Mouse (Mus musculus) induced T-regulatory cell, adult 2 months (primary cell): ENCODE measurements around the gene Dnajb8.

Experiments used
- DNase-seq: peaks from one replicate; pipeline ENCODE4 v3.0.0-alpha.2; 2012; ENCODE audit warnings: low read depth

Dnajb8 gene

DNA sequence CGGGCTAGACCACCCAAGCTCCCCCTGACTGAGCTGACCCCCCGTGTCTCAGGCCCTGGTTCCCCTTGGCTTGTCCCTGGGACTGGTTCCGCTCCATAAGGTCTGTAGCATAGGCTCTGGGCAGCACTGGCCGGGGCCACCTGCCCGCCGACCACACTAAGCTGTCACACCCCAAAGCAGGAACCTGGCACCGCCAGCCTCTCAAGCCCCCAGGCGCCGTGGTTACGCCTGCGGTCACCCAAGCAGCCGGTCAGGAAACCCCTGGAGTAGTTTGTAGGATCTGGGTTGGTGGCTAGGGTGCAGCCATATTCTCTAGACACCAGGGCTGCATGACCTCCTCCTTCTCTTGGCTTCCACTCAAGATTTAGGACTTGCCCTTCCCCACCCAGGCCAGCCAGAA is 7.2 kb downstream of the Dnajb8 start:
- DNase-seq, result no peak

DNA sequence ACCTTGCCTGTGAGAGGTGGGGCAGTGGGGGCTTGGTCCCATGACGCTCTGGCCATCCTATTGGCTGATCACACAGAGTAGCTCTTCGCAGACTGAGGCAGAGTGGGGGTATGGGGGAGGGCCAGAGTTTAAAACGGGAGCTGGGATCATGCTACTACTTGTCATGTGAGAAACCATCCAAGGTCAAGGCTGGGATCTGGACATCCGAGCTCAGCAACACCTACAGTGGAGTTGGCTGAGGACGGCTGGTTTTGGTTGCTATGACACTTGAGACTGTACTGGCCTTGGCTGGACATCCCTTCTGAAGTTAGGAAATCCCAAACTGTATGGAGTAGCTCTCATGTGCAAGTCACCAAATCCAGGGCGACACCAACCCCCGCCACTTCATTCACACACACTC is 9.8 kb downstream of the Dnajb8 start:
- no peak for DNase-seq

DNA sequence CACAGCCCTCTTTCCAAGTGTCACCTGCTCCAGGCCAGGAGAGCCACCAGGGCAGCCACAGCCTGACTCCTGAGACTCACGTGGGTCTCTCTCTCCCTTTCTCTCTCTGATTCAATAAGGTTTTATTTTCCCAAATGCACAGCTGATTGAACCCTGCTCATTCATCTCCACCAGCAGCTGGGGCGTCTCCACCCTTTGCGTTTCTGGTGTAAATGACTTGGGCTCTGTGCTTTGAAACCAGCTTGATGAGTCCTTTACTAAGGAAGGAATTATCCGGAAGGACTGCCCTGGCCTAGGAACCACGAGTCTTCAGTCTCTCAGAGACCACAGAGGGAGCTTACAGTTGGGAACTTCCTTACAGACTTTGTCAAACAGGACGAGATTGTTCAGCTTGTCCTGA is 10.2 kb downstream of the Dnajb8 start:
- DNase-seq, result no peak

DNA sequence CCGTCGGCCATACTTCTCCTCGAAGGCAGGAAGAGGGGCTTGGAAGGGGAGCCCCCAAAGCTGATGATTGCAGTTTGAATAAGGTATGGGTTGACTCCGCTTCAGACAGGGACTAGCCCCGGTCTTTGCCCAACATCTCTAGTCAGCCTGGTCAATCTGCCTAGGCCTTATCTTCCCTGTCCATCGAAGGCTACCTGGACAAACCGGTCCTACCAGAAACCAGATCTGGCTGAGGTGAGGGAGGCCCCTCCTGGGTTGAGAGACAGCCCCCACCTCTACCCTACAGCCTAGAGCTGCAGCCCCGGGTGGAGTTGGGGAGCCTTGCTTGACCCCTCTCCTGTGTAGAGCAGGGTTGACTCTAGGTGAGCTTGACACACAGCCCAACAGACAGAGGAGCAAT is 11.9 kb downstream of the Dnajb8 start:
- no peak for DNase-seq

DNA sequence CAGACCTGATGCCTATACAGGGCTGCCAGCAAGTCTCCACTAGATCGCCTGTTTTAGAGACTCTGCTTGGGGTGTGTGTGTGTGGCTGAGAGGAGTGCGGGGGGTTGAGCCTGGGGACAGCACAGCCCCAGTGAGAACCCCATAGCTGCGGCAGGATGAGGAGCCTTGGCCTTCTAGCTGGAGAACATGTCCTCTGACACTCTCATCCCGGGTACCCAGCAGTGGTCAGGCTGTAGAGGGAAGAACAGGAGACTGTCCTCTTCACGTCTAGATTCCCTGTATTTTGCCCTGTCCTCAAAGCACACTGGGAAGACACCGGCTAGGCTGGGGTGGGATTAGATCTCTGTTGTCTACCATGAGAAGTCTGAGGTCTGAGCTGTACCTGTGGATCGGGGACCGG is 13.4 kb downstream of the Dnajb8 start:
- DNase-seq, result no peak

DNA sequence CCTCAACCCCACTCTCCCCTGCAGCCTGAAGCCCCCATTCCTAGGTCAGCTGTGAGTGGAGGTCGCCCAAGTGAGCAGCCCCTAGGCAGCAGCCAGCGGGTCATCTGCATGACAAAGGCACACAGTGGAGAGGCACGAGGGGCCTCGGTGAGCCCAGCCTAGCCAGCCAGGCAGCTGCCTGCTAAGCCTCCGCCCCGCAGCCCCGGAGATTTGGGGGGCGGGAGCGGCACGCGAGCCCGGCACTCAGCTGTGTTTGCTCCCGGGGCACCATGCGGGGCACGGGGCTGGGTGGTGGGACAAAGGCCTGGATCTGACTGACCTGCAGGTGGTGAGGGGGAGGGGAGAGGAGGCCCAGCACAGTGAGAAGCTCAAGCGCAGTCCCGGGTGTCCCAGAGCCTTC is 13.9 kb downstream of the Dnajb8 start:
- DNase-seq, result no peak

DNA sequence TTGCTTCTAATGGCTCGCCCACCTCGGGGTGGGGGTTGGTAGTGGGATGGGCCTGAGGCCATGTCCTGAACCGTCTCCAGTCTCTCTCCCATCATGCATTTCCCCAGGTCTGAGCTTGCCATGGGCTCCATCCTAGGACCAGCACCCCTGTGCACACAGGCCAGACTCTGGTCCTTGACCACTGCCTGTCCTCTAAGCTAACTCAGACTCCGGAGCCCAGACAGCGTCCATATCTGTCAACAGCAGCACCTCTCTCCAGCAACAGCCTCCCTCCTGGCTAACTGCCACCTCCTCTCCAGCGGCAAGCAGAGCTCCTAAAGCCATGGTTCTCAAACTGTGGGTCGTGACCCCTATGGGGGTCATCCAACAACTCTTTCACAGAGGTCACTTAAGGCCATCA is 14.4 kb downstream of the Dnajb8 start:
- DNase-seq, result no peak

DNA sequence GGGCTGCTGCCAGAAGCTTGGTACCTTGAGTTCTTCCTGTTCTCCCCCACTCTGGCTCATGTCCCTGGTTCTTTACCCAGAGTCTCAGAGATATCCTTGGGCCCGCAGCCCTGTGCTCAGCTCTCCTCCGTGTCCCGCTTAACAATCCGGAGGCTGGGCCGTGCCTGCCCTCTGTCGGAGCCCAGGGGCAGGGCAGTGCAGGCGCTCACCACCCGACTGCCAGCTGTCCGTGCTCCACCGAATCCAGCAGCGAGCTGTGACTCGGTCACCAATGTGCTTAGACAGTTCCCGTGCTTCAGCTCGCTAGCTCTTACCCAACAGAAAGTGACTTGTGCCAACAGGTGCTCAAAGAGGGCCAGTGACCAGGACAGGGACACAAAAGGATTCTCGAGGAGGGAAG is 20.5 kb downstream of the Dnajb8 start:
- peak; percentile 13 for DNase-seq

DNA sequence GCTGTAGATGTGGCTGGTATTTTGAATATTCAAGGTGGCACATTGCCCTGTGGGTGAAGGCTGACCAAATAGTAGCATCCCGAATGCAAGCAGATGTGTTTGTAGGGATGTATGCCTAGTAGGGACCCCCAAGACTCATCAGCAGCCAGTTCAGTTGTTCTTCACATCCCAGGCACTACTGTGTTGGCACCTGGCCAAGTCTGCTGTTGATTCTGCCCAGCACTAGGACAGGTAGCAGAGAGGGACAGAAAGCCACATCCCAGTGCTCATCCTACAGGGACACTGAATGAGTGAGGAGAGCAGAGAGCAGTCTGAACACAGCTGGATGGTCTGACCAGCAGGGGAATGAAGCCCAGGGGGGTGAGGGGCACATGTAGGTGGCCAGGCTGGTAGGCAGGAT is 27.2 kb downstream of the Dnajb8 start:
- DNase-seq, result no peak

DNA sequence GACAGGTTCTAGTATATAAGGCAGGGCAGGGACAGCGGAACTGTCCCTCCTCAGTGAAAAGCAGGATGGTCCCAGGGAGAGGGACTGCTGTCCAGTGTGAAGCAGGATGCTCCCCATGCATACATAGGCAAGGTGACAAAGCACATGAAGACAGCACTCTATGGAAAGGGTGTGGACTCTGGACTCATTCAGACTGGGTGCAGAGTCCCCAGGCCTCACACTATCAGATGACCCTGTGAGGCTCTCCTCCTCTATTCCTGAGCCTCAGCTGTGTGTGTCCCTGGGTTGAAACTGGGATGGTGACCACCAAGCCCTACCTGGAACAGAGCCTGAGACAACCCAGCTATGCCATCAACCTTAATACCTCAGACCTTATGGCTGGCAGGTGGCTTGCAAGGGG is 29.3 kb downstream of the Dnajb8 start:
- no peak for DNase-seq

DNA sequence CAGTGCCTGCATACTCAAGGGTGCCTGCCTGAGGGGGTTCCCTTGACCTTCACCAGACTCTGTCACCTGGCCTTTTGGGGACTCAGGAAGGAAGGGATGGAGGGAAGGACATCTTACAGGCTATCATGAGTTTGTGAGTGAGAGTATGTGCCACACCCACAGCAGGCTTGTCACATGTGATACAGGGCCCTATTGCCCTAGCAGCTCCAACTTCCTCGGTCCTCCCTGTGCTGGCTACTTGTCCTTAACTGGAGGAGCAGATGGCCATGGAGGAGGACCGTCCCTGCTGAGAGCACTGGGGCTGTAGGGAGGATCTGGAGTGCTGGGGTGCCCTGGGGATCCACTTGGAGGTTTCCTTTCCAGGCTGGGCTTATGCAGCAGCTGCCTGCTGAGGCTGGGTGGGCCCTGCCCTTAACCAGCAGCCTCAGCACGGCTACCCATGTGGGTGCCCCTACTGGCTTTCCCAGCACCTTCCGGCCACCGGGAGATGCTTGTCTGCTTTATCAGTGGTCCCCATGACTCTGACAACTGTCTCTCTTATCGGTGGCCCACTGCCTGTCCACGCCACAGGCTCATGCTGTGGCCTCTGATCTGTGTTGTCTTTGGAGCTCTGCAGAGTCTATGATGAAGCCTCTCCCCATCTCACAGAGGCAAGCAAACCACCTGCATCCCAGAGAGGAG is 29.9 kb downstream of the Dnajb8 start:
- no peak for DNase-seq

DNA sequence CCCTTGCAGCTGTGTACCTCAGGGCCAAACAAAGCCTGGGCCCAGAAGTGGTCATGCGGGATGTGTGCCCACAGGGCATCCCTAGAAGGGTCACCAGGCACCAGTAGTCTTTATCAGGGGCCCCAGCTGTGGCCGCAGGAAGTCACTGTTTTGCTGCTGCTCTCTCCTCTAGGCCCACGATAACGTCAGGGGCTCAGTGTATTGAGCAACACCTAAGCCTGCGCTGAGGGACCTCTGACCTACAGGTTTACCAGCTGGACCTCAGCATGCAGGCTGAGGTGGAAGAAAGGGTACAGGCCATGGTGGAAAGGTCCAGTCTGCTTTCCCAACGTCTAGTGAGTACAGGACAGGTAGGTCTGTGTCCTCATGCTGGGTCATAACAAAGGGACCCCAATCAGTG is 32.0 kb downstream of the Dnajb8 start:
- no peak for DNase-seq

DNA sequence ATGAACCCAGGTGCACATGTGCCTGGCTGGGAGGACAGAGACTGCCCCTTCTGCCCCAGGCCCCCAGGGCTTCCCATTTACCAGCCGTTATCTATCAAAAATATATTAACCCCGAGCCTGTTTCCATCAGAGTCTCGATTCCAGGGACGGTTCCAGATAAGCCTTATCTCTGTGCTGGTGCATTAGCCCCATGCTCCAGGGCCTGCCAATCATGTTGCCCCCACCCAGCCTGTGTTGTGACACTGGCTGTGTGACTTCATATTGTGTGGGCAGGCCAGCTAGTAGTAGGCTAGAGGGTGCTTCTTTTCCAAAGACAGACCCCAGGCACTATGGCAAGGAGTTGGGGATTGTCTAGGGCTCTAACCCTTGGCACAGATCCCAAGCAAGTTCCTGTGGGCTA is 33.4 kb downstream of the Dnajb8 start:
- no peak for DNase-seq

DNA sequence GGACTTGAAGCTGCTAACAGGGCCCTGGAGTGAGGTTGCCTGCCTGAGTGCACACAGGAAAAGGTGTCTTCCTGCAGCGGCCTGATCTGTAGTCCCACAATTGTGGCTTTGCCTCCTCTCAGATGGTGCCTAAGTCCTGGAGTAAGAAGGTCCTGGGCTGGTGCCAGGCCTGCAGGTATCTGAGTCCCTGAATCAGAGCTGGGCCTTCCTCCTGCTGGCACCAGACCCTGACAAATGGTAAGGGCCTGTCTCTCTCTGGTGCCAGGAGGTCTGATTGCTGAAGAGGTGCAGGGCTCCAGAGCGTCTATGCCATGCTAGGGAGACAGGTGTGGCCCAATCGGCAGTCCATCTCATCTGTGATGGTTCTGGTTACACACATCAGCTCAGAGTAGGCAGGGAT is 37.6 kb downstream of the Dnajb8 start:
- no peak for DNase-seq

DNA sequence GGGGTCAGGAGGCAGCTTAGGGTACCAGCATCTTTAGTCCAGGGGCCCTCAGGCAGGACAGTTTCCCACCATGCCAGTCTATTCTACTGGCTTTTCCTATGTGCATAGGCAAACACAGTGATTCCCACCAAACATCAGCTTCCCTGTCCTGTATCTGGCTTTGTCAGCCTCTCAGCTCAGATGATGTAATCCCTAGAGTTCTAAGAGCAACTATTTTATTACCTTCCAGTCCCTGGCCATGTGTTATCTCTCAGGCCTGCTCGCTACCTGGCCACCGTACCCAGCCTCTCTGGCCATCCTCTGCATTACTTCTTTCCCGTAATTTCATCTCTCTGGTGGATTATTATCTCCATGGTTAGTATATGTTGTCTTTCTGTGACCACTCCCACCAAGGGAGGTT is 38.6 kb downstream of the Dnajb8 start:
- no peak for DNase-seq

DNA sequence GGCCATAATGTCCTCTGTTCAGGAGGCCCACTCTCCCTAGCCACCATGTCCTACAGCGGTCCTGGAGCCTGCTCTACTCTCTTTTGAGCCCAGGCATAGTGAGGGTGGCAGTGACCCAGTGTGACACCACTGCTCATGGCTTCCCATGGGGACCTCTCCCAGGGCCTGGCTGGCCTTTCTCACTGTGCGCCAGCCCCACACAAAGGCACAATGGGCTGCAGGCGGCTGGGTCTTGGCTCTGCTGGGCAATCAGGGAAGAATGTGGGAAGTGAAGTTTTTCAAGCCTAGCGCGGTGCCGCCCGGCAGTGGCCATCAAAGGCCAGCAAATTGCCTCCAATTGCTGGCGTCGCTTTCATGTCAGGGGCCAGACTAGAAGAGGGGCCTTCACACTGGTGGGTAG is 40.1 kb downstream of the Dnajb8 start:
- no peak for DNase-seq

DNA sequence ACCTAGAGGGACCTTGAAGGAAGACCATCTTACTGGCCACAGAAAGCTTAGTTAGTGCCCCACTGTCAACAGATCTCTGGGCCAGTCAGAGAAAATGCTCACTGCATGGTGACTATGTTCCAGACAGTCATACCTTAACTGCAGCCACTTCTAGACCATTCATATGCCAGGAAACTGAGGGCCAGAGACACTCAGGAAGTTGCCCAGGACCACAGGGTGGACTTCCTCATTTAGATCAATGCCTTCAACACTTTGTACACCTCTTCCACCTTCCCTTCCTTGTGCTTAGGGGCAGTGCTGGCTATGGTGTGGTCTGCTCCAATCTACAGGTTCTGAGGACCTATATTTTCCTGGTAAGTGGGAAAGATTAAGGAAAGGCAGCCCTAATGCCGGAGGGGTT is 43.3 kb downstream of the Dnajb8 start:
- DNase-seq, result no peak

DNA sequence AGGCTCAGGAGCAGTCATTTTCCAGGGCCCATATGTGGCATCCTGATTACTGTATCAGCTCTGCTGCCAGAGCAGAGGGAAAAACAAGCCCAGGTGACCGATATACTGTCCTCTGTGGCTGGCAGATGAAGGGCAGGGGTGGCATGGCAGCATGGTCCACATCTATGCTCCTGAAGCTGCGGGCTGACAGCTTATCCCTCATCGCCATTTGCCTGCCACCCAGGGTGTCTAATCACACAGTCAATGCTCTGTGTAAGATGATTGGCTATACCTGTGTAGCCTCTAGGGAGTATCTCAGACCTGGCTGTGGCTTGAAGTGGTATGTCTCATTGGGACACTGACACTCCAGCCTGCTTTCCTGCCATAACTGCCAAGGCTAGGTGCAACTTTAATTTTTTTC is 44.0 kb downstream of the Dnajb8 start:
- no peak for DNase-seq

DNA sequence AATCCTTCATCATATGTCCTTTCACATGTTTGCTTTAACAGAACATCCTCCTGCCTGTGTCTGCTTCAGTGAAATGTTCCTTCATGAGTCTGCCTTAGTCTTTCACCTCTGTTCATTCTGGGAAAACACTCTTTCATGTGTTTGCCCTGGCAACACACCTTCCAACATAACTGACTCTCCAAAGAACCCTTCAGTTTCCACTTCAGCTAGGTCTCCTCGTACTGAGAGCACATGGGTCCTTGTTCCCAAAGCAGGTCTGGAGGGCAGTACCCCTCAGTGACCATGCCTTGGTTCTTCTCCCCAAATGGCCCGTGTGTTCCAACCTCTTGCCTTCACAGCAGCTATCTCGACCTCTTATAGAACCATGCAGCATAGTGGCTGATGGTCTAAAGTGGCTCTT is 45.0 kb downstream of the Dnajb8 start:
- DNase-seq, result no peak

DNA sequence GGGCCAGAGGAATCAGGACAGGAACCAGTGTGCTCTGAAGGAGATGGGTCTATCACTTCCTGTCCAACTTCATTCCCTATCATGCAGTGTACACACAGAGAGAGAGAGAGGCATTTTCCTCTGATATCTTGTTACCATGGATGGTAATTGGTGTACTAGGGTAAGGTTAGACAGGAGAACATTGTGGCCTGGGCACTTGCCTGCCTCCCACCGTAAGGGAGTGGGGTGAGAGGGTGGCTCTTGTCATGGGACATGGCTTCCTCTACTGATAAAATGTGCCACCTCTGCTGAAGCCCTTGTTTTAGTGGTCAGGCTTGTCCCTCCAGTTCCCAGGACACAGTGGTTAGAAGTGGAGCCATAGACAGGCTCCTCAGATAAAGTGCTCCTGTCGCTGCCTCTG is 45.9 kb downstream of the Dnajb8 start:
- no peak for DNase-seq

DNA sequence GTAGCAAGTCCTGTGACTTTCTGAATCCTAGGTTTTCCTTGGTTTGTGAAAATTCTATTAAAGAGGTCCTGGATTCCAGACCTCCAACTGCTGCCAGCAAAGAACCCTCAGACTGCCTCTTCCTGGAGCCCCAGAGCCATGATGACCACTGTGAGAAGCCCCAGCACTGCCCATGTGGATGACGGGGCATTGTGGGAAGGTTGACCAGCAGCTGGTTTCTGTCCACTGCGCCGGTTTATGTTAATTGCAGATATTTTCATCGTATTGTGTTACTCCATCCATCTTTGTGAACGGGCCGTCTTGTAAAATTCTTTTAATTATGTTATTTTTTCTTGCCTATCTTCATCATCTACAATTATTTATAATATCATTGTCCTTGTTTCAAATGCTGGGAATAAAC is 52.6 kb downstream of the Dnajb8 start:
- no peak for DNase-seq

DNA sequence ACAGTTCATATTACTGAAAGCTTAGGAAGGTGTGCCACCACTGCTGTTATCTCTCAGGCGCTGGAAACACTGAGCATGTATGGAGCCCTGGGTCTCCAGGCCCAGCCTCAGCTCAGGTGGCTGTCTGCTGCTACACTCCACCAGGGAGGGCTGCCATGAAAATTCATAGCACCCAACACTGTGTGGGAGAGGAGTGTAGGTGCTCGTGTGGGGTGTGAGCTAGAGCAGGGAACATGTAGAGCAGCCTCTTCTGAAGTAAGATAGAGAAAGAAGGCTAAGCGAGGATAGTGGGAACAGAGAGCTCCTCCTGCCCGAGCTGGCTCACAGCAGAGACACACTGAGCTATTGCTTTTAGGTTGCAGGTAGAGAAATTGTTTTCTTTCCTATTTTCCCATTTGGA is 54.2 kb downstream of the Dnajb8 start:
- no peak for DNase-seq

DNA sequence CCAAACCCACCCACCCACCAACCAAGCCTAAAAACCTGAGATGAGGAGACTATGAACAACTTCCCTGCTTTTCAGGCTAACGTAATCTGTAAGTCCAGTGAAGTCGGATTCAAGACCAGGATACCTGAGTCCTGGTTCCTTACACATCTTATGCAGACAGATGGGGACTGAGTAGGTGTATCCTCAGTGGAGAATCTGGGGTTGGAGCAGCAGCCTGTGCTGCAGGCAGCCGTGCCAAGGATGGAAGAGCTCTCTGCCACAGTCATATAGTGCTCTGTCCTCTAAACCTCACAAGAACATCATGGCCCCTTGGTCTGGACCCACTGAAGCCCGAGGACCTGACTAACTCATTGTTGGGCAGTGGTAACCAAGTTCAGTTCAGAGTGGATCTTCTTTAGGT is 55.2 kb downstream of the Dnajb8 start:
- no peak for DNase-seq

DNA sequence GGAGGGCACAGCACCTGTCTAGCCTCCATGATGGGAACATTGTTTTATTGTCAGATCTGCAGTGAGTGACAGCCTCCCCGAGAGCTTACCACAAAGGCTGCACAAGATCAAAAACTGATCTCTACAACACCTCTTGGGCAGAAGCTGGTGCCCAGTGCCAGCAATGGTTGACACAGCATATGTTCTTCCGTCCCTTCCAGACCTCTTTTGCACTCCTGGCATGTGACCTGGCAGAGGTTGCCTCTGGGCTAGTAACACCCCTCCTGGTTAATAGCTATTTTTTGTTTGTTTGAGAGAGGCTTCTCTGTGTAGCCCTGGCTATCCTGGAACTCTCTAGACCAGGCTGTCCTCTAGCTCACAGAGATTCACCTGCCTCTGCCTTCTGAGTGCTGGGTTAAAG is 56.1 kb downstream of the Dnajb8 start:
- no peak for DNase-seq
